Mouse (Mus musculus) bone marrow macrophage, adult 2 months (primary cell): ENCODE data around the gene Gm3776.

Experiments used
- CTCF ChIP-seq: IDR thresholded peaks from 2 replicates; pipeline ENCODE4 v1.5.1; 2012; ENCODE audit warnings: low read depth, mild to moderate bottlenecking, low read length, moderate library complexity
- POLR2A ChIP-seq: IDR thresholded peaks from 2 replicates; pipeline ENCODE4 v1.6.1; 2012; ENCODE audit warnings: mild to moderate bottlenecking, low read depth, low read length, borderline replicate concordance

GRCm38 (mm10) chr9:78217074-78217473 lies 39.9 kb upstream of the Gm3776 start:
- TF ChIP-seq POLR2A, result no peak
- TF ChIP-seq CTCF, result no peak
